Mouse (Mus musculus) ovary, postnatal 36 days (tissue): Measurements from ENCODE around the gene Ogfod1.

Experiments used
- DNase-seq: peaks from one replicate; pipeline ENCODE4 v3.0.0; 2022; ENCODE audit warnings: low spot score, mixed read lengths

The Ogfod1 gene

DNA sequence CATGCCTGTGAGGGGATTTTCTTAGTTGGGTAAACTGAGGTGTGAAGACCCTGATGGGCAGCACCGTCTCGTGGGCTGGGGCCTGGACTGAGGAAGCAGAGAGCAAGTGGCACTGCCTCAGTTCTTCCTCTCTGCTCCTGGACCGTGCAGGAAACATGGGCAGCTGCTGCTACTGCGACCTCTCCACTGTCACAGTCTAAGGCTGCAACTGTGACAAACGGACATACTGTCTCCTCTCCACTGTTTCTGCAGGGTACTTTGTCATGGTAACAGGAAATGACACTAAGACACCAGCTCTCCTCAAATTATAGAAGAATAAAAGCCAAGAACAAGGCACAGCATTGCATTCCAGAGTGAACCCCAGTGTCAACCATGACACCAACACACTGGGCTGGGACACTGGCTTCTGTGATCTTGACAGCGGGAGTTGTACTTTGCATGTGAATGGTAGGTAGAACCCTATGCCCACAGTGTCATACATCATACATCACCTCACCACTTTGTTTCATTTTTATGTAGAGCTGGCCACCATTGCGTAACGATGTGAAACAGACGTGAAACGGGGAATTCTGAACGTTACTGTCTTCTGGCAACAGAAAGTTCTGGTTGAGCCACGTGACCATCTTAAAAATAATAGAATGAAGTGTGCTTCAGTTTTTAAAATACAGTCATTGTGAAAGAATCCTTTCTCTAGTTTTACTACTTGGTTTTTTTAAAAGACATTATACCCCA, 39.6 kb downstream of the Ogfod1 start:
- no peak for DNase-seq

DNA sequence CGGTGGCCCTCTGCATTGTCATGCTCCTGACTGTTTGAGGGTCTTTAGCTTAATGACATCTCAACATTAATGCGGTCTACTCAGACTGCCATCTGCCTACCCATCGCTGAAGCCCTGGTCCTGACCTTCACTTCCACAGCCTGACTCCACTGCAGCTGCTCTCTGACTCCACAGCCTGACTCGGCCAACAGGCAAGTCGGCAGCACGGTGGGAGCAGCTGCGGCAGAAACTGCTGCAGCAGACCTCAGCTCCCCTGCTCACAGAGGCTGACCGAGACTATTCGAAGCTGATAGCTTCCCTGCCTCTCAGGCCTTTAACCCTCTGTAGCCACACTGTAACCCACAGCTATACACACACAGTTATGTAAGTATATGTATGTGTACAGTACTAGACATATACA, 51.0 kb downstream of the Ogfod1 start:
- no peak for DNase-seq

DNA sequence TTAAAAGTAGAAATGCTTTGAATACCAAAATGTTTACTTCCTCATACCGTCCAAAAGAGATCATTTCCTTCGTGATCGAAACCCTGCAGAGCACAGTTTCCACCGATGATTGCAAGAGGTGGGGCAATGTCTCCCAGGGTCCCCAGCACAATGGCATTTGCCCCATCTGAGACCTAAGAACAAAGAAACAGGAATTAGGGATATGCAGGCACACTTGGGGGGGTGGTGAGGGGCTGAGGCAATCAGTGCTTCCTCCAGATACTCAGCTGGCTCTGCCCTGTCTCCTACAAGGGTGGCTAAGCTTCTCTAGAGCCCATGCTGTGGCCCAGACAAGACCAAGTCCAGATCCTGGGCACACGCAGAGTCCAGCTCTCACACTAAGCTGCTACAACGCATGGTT, 52.7 kb downstream of the Ogfod1 start:
- no peak for DNase-seq

DNA sequence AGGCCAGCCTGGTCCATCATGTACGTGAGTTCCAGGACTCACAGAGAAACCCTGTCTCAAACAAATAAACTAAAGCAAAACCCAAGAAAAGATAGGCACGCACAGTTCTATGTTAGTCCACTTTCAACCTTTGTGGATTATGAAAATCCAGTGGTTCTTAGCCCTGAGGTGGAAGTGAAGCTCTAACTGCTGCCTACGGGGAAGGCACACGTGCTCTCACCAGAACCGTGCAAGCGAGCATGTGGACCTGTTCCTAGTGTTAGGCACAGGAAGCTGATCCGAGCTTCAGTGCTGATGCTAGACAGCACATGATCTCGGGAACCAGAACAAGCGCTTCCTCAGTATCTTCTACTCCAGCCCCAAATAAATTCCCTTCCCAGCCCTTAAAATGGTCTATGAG, 55.9 kb downstream of the Ogfod1 start:
- no peak for DNase-seq

DNA sequence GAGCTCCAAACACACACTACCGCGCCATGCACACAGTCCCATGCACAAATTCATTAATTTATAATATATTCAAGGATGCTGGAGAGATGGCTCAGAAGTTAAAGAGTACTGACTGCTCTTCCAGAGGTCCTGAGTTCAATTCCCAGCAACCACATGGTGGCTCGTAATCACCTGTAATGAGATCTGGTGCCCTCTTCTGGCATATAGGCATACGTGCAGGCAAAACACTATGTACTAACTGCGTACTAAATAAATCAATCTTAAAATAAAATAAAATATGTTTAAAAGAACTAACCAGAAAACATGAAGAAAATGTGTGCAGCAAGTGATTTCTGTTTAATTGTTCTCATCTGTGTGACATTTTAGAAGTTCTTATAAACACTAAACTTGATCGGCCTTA, 57.3 kb downstream of the Ogfod1 start:
- no peak for DNase-seq

DNA sequence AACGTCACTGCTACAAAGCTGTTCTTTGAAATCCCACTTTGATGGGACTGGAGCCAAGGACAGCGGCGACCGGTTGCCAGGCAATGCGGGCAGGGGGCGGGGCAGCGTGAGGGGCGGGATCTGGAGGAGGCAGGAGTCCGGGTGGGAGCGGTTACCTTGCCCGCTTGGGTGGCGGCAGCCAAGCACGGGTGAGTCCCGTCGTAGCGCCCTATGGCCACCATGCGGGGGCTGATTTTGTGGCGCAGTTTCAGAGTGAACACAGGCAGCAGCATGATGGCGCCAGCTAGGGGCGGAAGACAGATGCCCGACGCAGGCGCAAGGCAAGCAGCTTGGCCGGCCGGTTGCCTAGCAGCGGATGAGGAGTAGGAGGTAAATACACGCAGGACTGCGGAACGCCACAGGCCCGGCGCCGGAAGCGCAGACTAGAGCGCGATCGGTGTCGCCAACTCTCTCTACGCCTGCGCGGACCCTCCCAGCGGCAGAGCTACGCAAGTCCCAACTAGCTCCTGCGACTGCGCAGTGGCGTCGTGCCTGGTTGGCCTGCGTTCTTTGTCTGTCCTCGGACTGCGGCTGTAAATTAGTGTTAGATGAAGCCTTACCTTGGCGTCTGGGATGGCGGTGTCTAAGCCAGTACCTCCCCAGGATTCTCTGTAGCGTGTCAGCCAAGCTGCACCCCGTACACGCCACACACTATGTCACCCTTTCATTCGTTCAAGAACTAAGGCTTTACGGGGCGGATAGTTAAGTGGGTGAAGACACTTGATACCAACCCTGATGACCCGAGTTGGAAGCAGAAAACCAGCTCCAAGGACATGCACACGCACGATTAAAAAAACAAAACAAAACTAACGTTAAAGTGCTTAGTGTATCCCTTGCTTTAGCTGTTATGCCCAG, 61.3 kb downstream of the Ogfod1 start, which contains the start of gene Bbs2:
Gene Bbs2 (minus strand): TSS at position 848 of the 894 bp plus-strand sequence.
- DNase-seq: peak; percentile 99

DNA sequence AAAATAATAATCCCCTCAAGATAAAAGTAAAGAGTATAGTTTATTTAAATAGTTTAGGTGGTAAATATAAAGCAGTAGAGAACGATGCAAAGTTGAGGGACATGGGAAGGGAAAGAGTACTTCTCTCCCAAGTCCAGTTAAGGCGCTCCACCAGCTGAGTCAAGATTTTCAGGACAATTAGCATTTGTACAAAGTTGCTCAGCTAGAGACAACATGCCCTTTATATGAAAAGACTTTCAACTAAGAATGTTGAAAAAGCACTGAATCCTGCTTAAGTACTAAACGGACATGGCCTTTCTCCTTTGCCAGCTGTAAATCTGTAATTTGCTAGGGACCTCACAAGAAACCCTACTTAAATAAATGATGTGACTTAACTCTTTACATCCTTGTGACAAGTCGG, 62.0 kb downstream of the Ogfod1 start:
- no peak for DNase-seq

DNA sequence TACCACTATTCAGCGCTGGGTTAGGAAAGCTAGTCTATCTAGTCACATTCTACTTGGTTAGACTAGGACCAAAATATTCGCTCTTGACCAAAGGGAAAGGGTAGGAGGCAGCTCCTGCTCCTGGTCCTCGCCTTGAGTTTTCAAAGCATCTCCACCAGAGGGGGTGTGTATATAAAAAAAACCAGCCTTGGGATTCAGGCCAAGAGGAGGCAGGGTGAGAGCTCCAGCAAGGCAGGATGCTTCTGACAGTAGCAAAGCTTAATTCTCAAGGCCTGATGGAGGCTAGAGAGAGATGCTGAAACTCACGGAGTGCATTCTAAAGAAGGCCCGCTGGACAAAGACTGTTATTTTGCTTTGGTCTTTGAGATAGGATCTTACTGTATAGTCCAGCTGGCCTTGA, 67.1 kb downstream of the Ogfod1 start:
- DNase-seq: peak; percentile 46

DNA sequence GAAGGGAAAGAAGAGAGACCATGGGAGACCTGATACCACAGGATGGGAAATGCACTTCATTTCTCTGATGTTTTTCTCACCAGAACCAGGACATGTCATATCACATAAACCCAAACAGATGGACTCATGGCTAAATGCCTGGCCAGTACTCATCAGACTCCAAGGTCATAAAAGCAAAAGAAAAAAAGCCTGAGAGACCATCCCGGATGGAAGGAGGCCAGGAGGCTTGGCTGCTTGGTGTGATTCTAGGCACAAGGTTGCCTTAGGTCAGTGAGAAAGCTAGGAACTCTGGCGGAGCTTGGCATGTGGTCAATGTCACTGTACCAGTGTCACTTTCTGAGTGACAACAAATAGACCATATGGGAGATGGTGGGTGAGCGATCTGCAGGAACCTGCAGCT, 70.9 kb downstream of the Ogfod1 start:
- peak; percentile 58 for DNase-seq

DNA sequence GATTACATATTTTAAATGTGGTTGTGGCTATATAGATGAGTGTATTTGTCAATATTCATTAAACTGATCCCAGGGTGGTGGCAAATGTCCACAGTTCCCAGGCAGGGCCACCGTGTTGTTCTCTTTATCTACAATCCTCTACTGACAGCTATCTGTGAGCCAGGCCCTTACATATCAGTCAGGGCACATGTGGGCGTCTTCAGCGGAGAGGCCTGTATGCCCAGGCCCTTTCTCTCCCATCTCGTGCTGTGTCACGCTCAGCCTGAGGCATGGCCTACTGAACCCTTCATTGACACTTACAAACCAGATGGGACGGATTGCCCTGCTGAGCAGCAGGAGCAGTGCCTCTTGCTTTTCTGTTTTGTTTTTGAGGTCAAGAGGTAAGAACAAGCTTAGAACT, 72.4 kb downstream of the Ogfod1 start:
- no peak for DNase-seq

DNA sequence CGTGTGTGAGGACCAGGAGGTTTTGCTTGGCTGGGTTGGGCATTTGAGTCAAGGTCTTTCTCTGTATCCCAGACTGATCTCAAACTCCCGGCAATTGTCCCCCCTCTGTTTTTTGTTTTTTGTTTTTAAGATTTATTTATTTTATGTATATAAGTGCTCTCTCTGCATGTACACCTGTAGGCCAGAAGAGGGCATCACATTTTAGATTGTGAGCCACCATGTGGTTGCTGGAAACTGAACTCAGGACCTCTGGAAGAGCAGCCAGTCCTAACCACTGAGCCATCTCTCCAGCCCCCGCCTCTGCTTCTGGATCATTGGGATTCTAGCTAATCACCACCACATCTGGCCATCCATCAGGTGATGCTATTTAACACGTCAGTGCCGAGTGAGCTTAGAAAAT, 72.8 kb downstream of the Ogfod1 start:
- DNase-seq: no peak

DNA sequence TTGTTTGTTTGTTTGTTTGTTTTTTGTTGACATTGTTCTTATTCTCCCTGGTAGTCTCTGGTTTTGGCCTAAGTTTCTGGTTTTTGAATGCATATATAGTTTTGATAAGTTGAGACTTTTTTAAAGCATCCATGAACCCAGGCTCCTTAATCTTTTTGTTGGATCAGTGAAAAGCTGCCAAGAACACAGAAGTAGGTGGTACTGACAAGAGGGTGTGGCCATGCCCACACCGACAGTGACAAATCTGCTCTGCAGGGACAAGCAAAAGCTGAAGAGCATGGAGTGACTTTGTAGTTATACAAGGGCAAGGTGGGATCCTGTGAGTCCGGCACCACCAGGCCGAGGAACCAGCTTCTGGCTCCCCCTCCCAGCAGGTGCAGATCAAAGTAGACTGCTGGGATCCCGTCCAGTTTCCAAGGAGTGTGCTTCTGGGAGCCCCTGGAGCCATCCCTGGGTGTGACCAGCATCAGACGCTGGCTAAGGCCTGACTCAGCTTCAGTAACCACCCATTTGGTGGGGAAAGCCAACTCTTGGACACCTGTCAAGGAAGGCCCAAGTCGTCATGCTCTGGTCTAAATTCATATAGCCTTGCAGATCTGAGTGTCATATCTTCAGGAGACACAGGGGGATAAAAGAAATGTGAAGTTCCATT, 73.7 kb downstream of the Ogfod1 start:
- DNase-seq: no peak

DNA sequence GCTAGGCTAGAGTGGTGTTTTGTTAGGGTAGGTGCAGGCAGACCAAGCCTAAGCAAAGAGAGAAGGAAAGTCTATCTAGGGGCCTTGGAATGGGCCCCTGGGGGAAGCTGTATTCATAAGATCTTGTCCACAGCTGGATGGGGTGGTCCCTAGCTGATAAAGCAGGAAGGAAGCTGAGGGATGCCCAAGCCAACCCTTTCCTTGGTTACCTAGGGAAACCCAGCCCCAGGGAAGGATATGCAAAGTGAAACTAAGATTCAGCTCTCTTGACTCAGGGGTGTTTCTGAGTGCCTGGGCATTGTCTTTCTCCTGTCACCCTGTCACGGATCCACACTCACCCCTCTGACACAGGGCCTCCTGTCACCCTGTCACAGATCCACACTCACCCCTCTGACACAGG, 76.4 kb downstream of the Ogfod1 start:
- no peak for DNase-seq

DNA sequence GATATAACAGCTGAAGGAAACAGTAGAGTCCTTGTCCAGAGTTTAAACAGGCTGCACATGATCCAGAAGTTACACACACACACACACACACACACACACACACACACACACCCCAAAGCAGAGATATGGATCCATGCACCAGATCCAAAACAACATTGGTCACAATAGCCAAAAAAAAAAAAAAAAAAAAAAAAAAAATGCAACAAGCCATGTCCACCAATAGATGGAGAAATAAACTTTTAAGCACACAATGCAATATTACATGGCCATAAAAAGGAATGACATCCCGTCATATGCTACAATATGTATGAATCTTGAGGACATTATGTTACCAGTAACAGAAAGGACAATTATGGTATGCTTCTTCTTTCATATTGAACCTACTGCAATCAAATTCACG, 77.0 kb downstream of the Ogfod1 start:
- DNase-seq: no peak
